Mouse (Mus musculus) embryonic facial prominence, embryonic 11.5 days (tissue): ENCODE data around the gene H2-Q4. TPM values are rescaled to one million over a fixed set of nuclear protein-coding genes. Genes with fewer than 3 reads are reported as not detected.
A peak's percentile ranks its signal among the peaks of the same experiment; 100 is the strongest.
"Not testable (repeated sequence)": the region's sequence is repeated elsewhere in the genome, so short reads cannot be mapped to it uniquely, and the experiment has no call there.

Source experiments
- ATAC-seq: fragments of 200-750 bp; cut with Nextera tagmentation; replicated peaks from 2 replicates; pipeline ENCODE4 v1.8.0; 2017; ENCODE audit warnings: low read depth; ENCODE audit not compliant: insufficient number of reproducible peaks, low FRiP score, low TSS enrichment
- DNase-seq: peaks from one replicate; pipeline ENCODE4 v3.0.0-alpha.2; 2015; ENCODE audit warnings: low spot score
- H3K27ac ChIP-seq: fragments of 300-500 bp; sonication (generic); replicated peaks from 2 replicates; pipeline ENCODE4 v1.5.1; 2014; ENCODE audit warnings: mild to moderate bottlenecking, low read depth, low read length, control low read depth
- H3K27me3 ChIP-seq: fragments of 300-500 bp; sonication (generic); 2 replicates; pipeline ENCODE4 v1.6.1; 2014; ENCODE audit warnings: mild to moderate bottlenecking, low read length, moderate library complexity, mixed read lengths; ENCODE audit not compliant: control insufficient read depth, insufficient read depth
- H3K36me3 ChIP-seq: fragments of 300-500 bp; sonication (generic); replicated peaks from 2 replicates; pipeline ENCODE4 v1.6.1; 2014; ENCODE audit warnings: low read depth, mild to moderate bottlenecking, low read length, moderate library complexity, mixed read lengths; ENCODE audit not compliant: control insufficient read depth, insufficient read depth
- H3K4me1 ChIP-seq: fragments of 300-500 bp; sonication (generic); 2 replicates; pipeline ENCODE4 v1.6.1; 2014; ENCODE audit warnings: low read length, mixed read lengths; ENCODE audit not compliant: control insufficient read depth, insufficient read depth
- H3K4me2 ChIP-seq: fragments of 300-500 bp; sonication (generic); 2 replicates; pipeline ENCODE4 v1.6.1; 2014; ENCODE audit warnings: low read depth, mild to moderate bottlenecking, control low read depth, low read length, moderate library complexity
- H3K4me3 ChIP-seq: fragments of 300-500 bp; sonication (generic); 2 replicates; pipeline ENCODE4 v1.5.1; 2014; ENCODE audit warnings: low read depth, low read length, control low read depth
- H3K9ac ChIP-seq: fragments of 300-500 bp; sonication (generic); replicated peaks from 2 replicates; pipeline ENCODE4 v1.6.1; 2014; ENCODE audit warnings: mild to moderate bottlenecking, control low read depth, low read length
- H3K9me3 ChIP-seq: fragments of 300-500 bp; sonication (generic); replicated peaks from 2 replicates; pipeline ENCODE4 v1.6.1; 2016; ENCODE audit warnings: mild to moderate bottlenecking, low read length, inconsistent platforms, mixed read lengths; ENCODE audit not compliant: control insufficient read depth
- WGBS: fragments of 180-500 bp; shearing (Covaris S2); extraction: QIAGEN DNeasy Blood & Tissue Kit; methylation state at CpG from one replicate; pipeline ENCODE4 v1.1.7; 2014; 5-methylcytosine and 5-hydroxymethylcytosine counted together
- polyA plus RNA-seq: library from polyadenylated mRNA; unstranded; fragments of >200 nt; fragmentation: Nextera tagmentation; extraction: Ambion mirVana; gene quantifications from 2 replicates; pipeline ENCODE4 v1.2.1, GENCODE M21; 2014

H2-Q4 gene
- 1.0 and 1.1 TPM in 2 replicates for polyA plus RNA-seq

- no peak within 1 kb of the TSS for H3K27ac ChIP-seq
Measured at GRCm38 (mm10) chr17:35379369-35379728, at the start of gene H2-Q4. Gene H2-Q4 (plus strand): TSS chr17:35379617.

GRCm38 (mm10) chr17:35329714-35330113 lies 49.7 kb upstream of the H2-Q4 start:
- not testable (repeated sequence) for H3K36me3 ChIP-seq, H3K9ac ChIP-seq, H3K4me3 ChIP-seq, H3K4me1 ChIP-seq, DNase-seq, ATAC-seq, H3K4me2 ChIP-seq, H3K27me3 ChIP-seq, H3K27ac ChIP-seq, H3K9me3 ChIP-seq
- WGBS, result 57% methylated on average over 3 of the region's 3 CpGs

More at GRCm38 (mm10) chr17:35379369-35379728, at the start of gene H2-Q4:
- no peaks in the 10 kb centered on the region for H3K27me3 ChIP-seq
- peak; percentile 86 for ATAC-seq
- no peaks in the 10 kb centered on the region for H3K9me3 ChIP-seq
- no peaks in the 10 kb centered on the region for H3K36me3 ChIP-seq
- H3K4me3 ChIP-seq, result peak within 1 kb of the TSS; percentile 40
- H3K4me1 ChIP-seq, result no peaks in the 10 kb centered on the region
- peak within 1 kb of the TSS; percentile 72 for H3K4me2 ChIP-seq
- peak within 1 kb of the TSS; percentile 35 for H3K9ac ChIP-seq
- peak; percentile 83 for DNase-seq
- WGBS, result 1% methylated on average over 16 of the region's 16 CpGs

- not testable (repeated sequence) for DNase-seq, H3K27me3 ChIP-seq, H3K4me1 ChIP-seq, H3K4me2 ChIP-seq, H3K4me3 ChIP-seq, ATAC-seq, H3K9me3 ChIP-seq, H3K36me3 ChIP-seq, H3K9ac ChIP-seq, H3K27ac ChIP-seq
- 72% methylated on average over 6 of the region's 6 CpGs for WGBS
Measured at GRCm38 (mm10) chr17:35331546-35331945, 47.9 kb upstream of the H2-Q4 start.

DNA sequence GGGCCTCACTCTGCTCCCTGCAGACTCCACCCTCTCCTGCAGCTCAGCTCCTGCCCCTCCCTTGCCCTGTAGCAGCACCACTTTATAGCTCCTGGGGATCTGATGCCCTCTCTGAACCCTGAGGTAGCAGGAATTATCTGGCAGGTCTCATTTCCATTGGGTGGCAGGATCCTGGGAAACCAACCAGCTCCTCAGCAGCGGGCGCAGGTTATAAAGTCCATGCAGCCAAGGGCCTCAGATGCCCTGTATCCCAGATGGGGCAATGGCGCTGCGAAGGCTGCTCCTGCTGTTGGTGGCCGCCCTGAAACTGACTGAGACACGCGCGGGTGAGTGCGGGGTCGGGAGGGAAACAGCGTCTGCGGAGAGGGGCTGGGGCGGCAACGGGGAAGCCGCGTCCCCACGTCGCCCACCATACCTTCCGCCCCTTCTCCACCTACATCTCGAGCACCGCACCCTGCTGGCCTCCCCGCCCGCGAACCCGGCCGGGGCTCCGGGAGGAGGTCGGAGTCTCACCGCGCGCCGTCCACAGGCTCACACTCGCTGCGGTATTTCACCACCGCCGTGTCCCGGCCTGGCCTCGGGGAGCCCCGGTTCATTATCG lies 37.2 kb upstream of the H2-Q4 start, which contains the start of gene H2-Q2:
TSS of gene H2-Q2 (plus strand) at position 172 of the 601 bp plus-strand sequence.
- no peak within 1 kb of the TSS for H3K9ac ChIP-seq
- H3K36me3 ChIP-seq, result no peaks in the 10 kb centered on the region
- H3K27me3 ChIP-seq, result peaks cover 29% of the 10 kb centered on the region
- ATAC-seq, result 0 out of 2 replicates have a peak, but pooled peaks have one; percentile 23
- whole genome bisulfite sequencing, result under 1% methylated on average over 40 of the region's 40 CpGs
- H3K4me3 ChIP-seq, result peak within 1 kb of the TSS; percentile 36
- H3K4me1 ChIP-seq, result peaks cover 3% of the 10 kb centered on the region; the same call in 1 of the 2 replicates
- peak; percentile 6 for DNase-seq
- H3K27ac ChIP-seq, result no peak within 1 kb of the TSS
- no peaks in the 10 kb centered on the region for H3K9me3 ChIP-seq
- peak within 1 kb of the TSS; percentile 68 for H3K4me2 ChIP-seq

GRCm38 (mm10) chr17:35342711-35343476 lies 36.5 kb upstream of the H2-Q4 start:
- no peak for DNase-seq
- H3K4me2 ChIP-seq, result peak overlapping the region; percentile 68
- peaks cover 29% of the 10 kb centered on the region for H3K27me3 ChIP-seq
- H3K27ac ChIP-seq, result no peak overlapping the region
- ATAC-seq, result 0 out of 2 replicates have a peak, but pooled peaks have one; percentile 23
- no peak overlapping the region for H3K9ac ChIP-seq
- WGBS, result 2% methylated on average over 43 of the region's 46 CpGs
- H3K9me3 ChIP-seq, result no peaks in the 10 kb centered on the region
- no peaks in the 10 kb centered on the region for H3K36me3 ChIP-seq
- H3K4me1 ChIP-seq, result peaks cover 3% of the 10 kb centered on the region; the same call in 1 of the 2 replicates
- H3K4me3 ChIP-seq, result peak overlapping the region; percentile 36

GRCm38 (mm10) chr17:35347659-35348058 lies 31.8 kb upstream of the H2-Q4 start:
- H3K4me2 ChIP-seq, H3K4me1 ChIP-seq, H3K36me3 ChIP-seq, H3K4me3 ChIP-seq, H3K9ac ChIP-seq, DNase-seq, ATAC-seq, H3K27ac ChIP-seq, H3K9me3 ChIP-seq: not testable (repeated sequence)
- peaks cover 11% of the 10 kb centered on the region for H3K27me3 ChIP-seq

DNA sequence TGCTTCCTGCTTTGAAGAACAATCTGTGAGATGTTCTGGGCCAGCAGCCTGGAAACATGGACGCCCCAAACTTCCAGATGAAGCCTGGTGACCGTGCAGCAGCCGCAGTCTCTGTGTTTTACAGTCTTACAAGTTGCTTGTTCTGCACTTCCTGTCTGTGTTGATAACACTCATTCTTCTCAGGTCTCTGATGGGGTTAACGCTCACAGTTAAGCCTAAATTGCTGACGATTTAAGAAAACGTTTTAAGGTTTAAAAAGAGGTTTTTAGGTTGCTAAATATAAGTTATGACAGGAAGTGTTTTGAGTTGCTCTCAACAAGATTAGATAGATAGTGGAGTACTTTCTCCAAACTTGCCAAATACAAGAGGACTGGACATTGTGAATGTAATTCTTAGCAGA lies 26.1 kb upstream of the H2-Q4 start:
- H3K36me3 ChIP-seq, H3K27me3 ChIP-seq, H3K9ac ChIP-seq, H3K9me3 ChIP-seq, DNase-seq, H3K4me3 ChIP-seq, H3K4me1 ChIP-seq, H3K27ac ChIP-seq, ATAC-seq, H3K4me2 ChIP-seq: not testable (repeated sequence)
- 75% methylated on average over 6 of the region's 6 CpGs for WGBS

DNA sequence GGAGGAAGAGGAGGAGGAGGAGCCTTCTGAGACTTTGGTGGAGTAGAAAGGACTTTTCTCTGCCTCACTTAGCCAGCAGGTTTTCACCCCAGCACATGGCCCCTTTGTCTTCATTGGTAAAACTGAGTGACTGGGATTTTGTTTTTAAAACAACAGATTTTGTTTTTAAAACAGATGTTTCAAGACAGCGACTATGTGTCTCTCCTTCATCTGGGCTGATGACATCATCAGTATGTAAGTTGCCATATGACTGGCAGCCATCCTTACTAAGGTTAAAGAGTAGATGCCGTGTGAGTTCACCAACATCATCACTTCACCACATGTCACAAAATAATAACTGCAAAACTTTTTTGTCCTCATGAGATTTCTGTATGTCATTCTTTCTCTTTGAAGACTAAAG lies 25.3 kb upstream of the H2-Q4 start:
- peaks cover 6% of the 10 kb centered on the region for H3K27me3 ChIP-seq
- no peaks in the 10 kb centered on the region for H3K36me3 ChIP-seq
- no peak overlapping the region for H3K27ac ChIP-seq
- no peaks in the 10 kb centered on the region; the same call in 1 of the 2 replicates for H3K4me1 ChIP-seq
- H3K9me3 ChIP-seq, result no peaks in the 10 kb centered on the region
- no peak overlapping the region for H3K4me3 ChIP-seq
- H3K4me2 ChIP-seq, result no peak overlapping the region
- 73% methylated on average over 2 of the region's 2 CpGs for WGBS
- DNase-seq (no peak), ATAC-seq (no peak)
- H3K9ac ChIP-seq, result no peak overlapping the region
